Mouse (Mus musculus): ENCODE results near the gene Alg11.

Gene Alg11

GRCm38 (mm10) chr8:22060446-22060889, at the start of gene Alg11:
TSS of gene Alg11 (plus strand) at chr8:22060721.
- peak; percentile 96 to 98 for DNase-seq (ENCODE audit: low spot score in 2 of 2)

DNA sequence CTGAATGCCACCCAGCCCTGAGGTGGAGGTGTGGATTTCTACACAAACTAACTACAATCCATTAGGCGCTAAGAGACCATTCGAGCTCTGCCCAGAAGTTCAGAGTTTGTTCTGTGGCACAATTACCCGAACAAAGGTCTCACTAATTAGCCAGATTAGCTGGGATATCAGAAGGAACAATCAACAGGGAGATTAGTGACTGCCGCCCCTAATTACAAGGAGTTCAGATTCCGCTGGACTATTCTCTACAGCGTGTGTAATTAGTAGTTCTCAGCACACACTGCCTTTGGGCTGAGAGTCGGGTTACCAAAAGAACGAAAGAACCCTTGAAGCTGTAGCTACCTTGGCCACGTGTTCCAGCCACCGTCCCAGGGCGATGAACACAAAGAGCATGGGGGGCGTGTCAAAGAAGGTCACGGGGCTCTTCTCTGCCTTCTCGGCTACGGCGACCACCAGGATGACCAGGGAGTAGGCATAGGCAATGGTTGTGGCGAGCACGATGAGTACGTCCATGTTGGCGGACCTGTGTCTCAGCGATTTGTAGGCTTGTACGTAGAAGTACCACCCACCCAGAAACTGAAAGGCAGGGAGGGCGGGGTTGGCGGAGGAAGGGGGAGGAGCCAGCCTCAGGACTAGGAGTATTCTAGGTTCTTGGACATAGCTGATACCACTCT, 47.4 kb upstream of the Alg11 start:
- DNase-seq (ENCODE audit: low spot score in 2 of 2) = no peak

DNA sequence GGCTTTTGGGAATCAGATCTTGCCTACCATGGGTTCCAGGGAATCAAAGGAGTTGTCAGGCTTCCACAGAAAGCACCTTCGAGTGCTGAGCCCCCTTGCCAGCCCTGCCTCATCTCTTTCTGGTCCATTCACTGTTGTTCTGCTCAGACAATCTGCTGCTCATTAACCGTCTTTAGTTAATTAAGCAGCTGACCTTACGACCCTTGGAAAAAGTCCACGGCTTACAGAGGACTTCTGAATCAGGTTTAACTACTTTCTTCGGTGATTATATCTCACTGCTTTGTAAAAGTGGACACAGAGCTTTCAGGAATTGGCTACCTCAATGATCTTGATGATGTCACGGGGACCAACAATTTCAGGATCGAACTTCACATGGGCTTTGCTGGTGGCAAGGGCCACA, 42.8 kb upstream of the Alg11 start:
- DNase-seq (ENCODE audit: low spot score in 2 of 2) = no peak

DNA sequence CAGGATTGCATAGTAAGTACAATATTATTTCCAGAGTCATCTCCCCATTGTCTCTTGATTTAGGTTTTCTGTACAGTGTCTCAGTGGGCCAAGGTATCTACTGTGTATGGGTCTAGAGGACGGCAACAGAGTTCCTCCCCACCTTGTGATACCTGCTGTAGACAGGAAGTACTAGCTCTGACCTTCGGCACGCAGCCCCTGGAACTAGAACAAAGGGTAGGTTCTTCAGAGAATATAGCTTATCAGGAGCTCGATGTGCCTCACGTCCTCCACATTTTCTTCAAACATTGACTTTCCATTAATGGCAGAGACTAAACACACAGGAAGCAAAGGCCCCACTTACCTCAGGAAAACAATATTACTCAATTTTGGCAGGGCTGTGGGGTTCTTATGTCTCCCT, 41.0 kb upstream of the Alg11 start:
- DNase-seq (ENCODE audit: low spot score in 2 of 2) = no peak

GRCm38 (mm10) chr8:22022244-22022643, 38.3 kb upstream of the Alg11 start:
- no peak for DNase-seq (ENCODE audit: low spot score in 2 of 2)

DNA sequence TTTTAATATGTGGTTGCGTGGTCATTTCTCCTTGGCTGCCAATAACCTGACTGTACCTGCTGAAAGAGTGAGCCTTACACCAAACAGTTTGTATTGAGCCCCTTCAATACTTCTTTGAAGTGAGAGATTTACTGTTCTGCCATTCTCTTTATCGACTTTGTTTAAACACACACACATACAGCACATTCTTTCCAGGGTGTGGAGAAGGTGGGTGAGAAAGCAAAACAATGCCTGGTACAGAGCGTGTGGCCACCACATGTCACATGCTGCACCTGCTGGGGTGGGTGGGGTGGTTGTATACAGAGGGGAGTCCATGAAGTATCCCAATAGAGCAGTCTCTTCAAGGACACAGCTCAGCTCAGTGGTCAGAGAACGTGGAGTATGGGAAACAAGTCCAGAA, 35.3 kb upstream of the Alg11 start:
- no peak for DNase-seq (ENCODE audit: low spot score in 2 of 2)

GRCm38 (mm10) chr8:22028973-22029372, 31.5 kb upstream of the Alg11 start:
- DNase-seq (ENCODE audit: low spot score in 2 of 2) = no peak

- no peak for DNase-seq (ENCODE audit: low spot score in 2 of 2)
Observed at GRCm38 (mm10) chr8:22030990-22031389, 29.5 kb upstream of the Alg11 start.

DNA sequence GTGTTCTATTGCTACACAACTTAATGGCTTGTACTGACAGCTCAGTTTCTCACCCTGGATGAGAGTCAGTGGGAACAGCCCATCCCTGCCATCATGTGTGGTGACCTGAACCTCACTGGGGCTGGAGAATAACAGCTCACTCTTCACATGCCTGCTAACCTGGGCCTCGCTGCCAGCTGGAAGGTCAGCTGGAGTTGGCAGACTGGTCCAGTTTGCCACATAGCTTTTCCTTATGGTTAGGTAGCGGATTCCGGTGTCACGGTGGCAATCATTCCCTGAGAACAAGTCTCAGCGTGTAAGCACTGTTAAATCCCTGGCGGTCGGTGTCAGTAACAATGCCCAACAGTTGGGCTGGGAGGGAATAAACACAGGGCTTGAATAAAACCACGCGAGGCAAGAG, 24.4 kb upstream of the Alg11 start:
- no peak for DNase-seq (ENCODE audit: low spot score in 2 of 2)

- no peak for DNase-seq (ENCODE audit: low spot score in 2 of 2)
Observed at GRCm38 (mm10) chr8:22037022-22037421, 23.5 kb upstream of the Alg11 start.

- DNase-seq (ENCODE audit: low spot score in 2 of 2) = no peak
Observed at GRCm38 (mm10) chr8:22039468-22040152, 20.9 kb upstream of the Alg11 start.

GRCm38 (mm10) chr8:22040153-22040509, 20.4 kb upstream of the Alg11 start:
- DNase-seq (ENCODE audit: low spot score in 2 of 2) = no peak

DNA sequence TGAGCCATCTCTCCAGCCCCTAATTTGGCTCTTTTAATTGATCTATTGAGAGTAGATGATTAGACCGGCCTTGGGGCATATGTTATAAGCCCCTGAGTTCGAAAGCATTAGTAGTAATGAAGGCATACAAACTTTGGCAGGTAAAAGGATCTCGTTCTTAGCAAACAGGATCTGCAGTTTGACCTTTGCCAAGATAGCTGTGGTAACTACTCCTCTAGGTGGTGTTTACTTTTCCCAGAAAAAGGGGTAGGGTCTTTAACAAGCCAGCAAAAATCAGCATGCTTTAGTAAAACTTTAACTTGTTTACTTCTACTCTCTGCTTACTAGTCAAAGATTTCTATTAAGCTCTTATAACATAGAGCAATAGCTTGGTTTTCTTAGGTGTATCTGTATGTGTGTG, 18.0 kb upstream of the Alg11 start:
- DNase-seq (ENCODE audit: low spot score in 2 of 2) = no peak

GRCm38 (mm10) chr8:22043706-22044105, 16.8 kb upstream of the Alg11 start:
- DNase-seq (ENCODE audit: low spot score in 2 of 2) = no peak

- DNase-seq (ENCODE audit: low spot score in 2 of 2) = no peak
Observed at GRCm38 (mm10) chr8:22047699-22048464, 12.6 kb upstream of the Alg11 start.

- peak in 1 of 2 experiments; percentile 19 for DNase-seq (ENCODE audit: low spot score in 2 of 2)
Observed at GRCm38 (mm10) chr8:22054674-22055491, 5.6 kb upstream of the Alg11 start.

DNA sequence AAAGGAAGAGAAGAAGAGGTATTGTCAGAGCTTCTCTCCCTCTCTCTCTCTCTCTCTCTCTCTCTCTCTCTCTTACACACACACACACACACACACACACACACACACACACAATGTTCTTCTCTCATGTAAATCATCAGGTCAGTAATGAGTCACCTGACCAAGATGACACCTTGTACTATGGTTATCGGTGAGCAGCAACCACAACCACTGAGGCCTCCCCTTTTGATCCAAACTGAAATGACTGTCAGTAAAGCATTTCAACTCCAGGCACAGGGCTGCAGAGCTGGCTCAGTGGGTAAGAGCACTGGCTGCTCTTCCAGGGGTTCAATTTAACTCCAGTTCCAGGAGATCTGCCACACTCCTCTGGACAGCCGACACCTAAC, 5.0 kb upstream of the Alg11 start:
- no peak for DNase-seq (ENCODE audit: low spot score in 2 of 2)

- no peak for DNase-seq (ENCODE audit: low spot score in 2 of 2)
Observed at GRCm38 (mm10) chr8:22056850-22057249, 3.7 kb upstream of the Alg11 start.

GRCm38 (mm10) chr8:22058368-22058767, 2.2 kb upstream of the Alg11 start:
- DNase-seq (ENCODE audit: low spot score in 2 of 2) = no peak

- DNase-seq (ENCODE audit: low spot score in 2 of 2) = no peak
Observed at GRCm38 (mm10) chr8:22059153-22059738, 1.3 kb upstream of the Alg11 start.

GRCm38 (mm10) chr8:22059821-22060445, 588 bp upstream of the Alg11 start, which contains the start of gene Atp7b:
TSS of gene Atp7b (minus strand) at chr8:22060305.
- DNase-seq (ENCODE audit: low spot score in 2 of 2) = peak in 1 of 2 experiments; percentile 22

Data from spleen, postnatal 36 days (tissue).